21 mouse cellular contexts compared by ENCODE assay signal in genomic region chr3:96802214-96802613, GRCm38 (mm10). TPM values are rescaled to one million over a fixed set of nuclear protein-coding genes. Genes with fewer than 3 reads are reported as not detected.
"Had no signal": no experiment of that assay in that cellular context is flagged by ENCODE, and none has a peak within 500 bp of the region (broad histone marks: within the 10 kb centered on the region; RNA-seq: fewer than 3 reads in every experiment).

No protein-coding gene starts in this region.

- H3K27me3 ChIP-seq: midbrain, embryonic 13.5 days; midbrain, embryonic 15.5 days; neural tube, embryonic 12.5 days; stomach, embryonic 15.5 days had no signal

- H3K9me3 ChIP-seq: midbrain, embryonic 13.5 days; midbrain, embryonic 15.5 days; stomach, embryonic 15.5 days had no signal

- H3K4me3 ChIP-seq: midbrain, embryonic 13.5 days; midbrain, embryonic 15.5 days; neural tube, embryonic 12.5 days; stomach, embryonic 15.5 days had no signal

- H3K27ac ChIP-seq: midbrain, embryonic 13.5 days; midbrain, embryonic 15.5 days; neural tube, embryonic 12.5 days; stomach, embryonic 15.5 days; stomach, postnatal 0 days had no signal

- H3K4me1 ChIP-seq: midbrain, embryonic 13.5 days; midbrain, embryonic 15.5 days; neural tube, embryonic 12.5 days; stomach, embryonic 15.5 days had no signal

- H3K9ac ChIP-seq: lung, embryonic 14.5 days; midbrain, embryonic 13.5 days; midbrain, embryonic 15.5 days; neural tube, embryonic 12.5 days; stomach, embryonic 15.5 days had no signal

- H3K36me3 ChIP-seq: midbrain, embryonic 13.5 days; midbrain, embryonic 15.5 days; neural tube, embryonic 12.5 days; stomach, embryonic 15.5 days had no signal

- ATAC-seq: midbrain, embryonic 13.5 days; midbrain, embryonic 15.5 days had no signal

- DNase-seq: lung, adult 18-20 months; lung, embryonic 14.5 days; lung, postnatal 10 days; lung, postnatal 4 days; right cerebral cortex, adult 18-20 months; right cerebral cortex, postnatal 25 days; right cerebral cortex, postnatal 4 days; thymus, adult 2 months; thymus, postnatal 25 days; thymus, postnatal 4 days had no signal

- H3K4me2 ChIP-seq: lung, embryonic 14.5 days; midbrain, embryonic 11.5 days; midbrain, embryonic 13.5 days; midbrain, embryonic 15.5 days; neural tube, embryonic 12.5 days; stomach, embryonic 15.5 days had no signal

RNA-seq across cellular contexts. Expression of gene Pdzk1, which starts 26.9 kb away (rescaled TPM):
- total RNA-seq: monocyte, adult 5-6 weeks had no signal
- polyA plus RNA-seq: lung, embryonic 16.5 days; midbrain, embryonic 13.5 days; neural tube, embryonic 12.5 days; neural tube, embryonic 14.5 days had no signal

RNA-seq across cellular contexts. Expression of gene Cd160, which starts 26.9 kb away (rescaled TPM):
- total RNA-seq: midbrain, postnatal 0 days had no signal
- polyA plus RNA-seq: testis, adult 2 months had no signal
